Mouse (Mus musculus): ENCODE data around the gene Ogdh. TPM values are rescaled to one million over a fixed set of nuclear protein-coding genes. Genes with fewer than 3 reads are reported as not detected.

Ogdh gene
- polyA plus RNA-seq, 1 experiment, result 102 TPM

DNA sequence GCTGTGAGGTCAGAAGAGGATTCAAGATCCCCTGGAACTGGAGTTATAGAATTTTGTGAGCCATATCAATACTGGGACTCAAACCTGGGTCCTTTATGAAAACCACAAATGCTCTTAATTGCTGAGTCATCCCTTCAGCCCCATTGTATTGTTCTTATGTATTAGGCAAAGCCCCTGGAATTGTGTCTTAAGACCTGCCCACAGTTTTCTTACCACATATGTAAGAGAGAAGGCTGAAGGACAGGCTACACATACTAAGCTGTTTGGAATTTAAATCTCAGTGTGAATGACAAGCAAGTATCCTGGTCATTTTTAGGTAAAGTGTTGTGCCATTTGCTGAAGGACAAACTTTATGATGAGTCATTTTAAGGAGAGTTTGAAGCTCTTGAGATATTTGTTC lies 4.6 kb downstream of the Ogdh start:
- Histone ChIP-seq H3K36me3 (ENCODE audit: control insufficient read depth, insufficient read depth) (peaks cover 49% of the 10 kb centered on the region), H3K4me3 (ENCODE audit: insufficient read depth, poor library complexity, severe bottlenecking) (no peak overlapping the region), H3K27me3 (ENCODE audit: control insufficient read depth, insufficient read depth, insufficient read length) (no peaks in the 10 kb centered on the region), H3ac (ENCODE audit: control insufficient read depth, insufficient read length, low read depth) (no peak overlapping the region), H3K79me2 (ENCODE audit: control insufficient read depth, insufficient read depth) (peaks cover 90% of the 10 kb centered on the region), H3K79me3 (ENCODE audit: low read depth) (peaks cover 58% of the 10 kb centered on the region)
- TF ChIP-seq CTCF (IDR thresholded peaks at IDR 0.05; ENCODE audit: control insufficient read depth, insufficient read depth, insufficient read length), result no peak
- no peak for TF ChIP-seq USF1 (IDR thresholded peaks at IDR 0.05; ENCODE audit: low read depth)
- TF ChIP-seq MYOD1 (IDR thresholded peaks at IDR 0.05; ENCODE audit: control insufficient read depth, insufficient read length, low read depth), result no peak
- no peak for TF ChIP-seq CEBPB (IDR thresholded peaks at IDR 0.05; ENCODE audit: low read depth)
- no peak for TF ChIP-seq MAX (IDR thresholded peaks at IDR 0.05)
- TF ChIP-seq MYOG (IDR thresholded peaks at IDR 0.05; ENCODE audit: control insufficient read depth, extremely low read depth, insufficient read length), result no peak
- TF ChIP-seq FOSL1 (IDR thresholded peaks at IDR 0.05; ENCODE audit: insufficient read depth, low read length, poor library complexity, severe bottlenecking), result no peak

DNA sequence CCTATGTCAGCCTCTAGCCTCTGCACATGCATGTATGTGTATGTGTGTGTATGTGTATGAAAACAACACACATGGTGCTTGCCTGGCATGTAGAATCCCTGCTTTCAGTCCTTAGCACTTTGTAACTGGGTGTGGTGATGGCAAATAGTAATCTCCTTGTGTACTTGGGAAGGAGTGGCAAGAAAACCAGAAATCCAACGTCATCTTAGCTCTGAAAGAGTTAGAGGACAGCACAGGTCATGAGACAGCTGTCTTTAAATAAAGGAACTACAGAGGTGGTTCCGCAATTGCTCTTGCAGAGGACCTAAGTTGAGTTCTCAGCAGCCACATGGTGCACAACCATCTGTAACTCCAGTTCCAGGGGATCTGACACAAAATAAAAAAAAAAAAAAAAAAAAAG lies 8.0 kb downstream of the Ogdh start:
- Histone ChIP-seq H3K79me2 (ENCODE audit: control insufficient read depth, insufficient read depth) (peaks cover 86% of the 10 kb centered on the region), H3K27me3 (ENCODE audit: control insufficient read depth, insufficient read depth, insufficient read length) (no peaks in the 10 kb centered on the region), H3K36me3 (ENCODE audit: control insufficient read depth, insufficient read depth) (peaks cover 77% of the 10 kb centered on the region), H3ac (ENCODE audit: control insufficient read depth, insufficient read length, low read depth) (no peak overlapping the region), H3K79me3 (ENCODE audit: low read depth) (peaks cover 35% of the 10 kb centered on the region), H3K4me3 (ENCODE audit: insufficient read depth, poor library complexity, severe bottlenecking) (no peak overlapping the region)
- TF ChIP-seq MYOG (IDR thresholded peaks at IDR 0.05; ENCODE audit: control insufficient read depth, extremely low read depth, insufficient read length) (no peak), CTCF (IDR thresholded peaks at IDR 0.05; ENCODE audit: control insufficient read depth, insufficient read depth, insufficient read length) (no peak)

DNA sequence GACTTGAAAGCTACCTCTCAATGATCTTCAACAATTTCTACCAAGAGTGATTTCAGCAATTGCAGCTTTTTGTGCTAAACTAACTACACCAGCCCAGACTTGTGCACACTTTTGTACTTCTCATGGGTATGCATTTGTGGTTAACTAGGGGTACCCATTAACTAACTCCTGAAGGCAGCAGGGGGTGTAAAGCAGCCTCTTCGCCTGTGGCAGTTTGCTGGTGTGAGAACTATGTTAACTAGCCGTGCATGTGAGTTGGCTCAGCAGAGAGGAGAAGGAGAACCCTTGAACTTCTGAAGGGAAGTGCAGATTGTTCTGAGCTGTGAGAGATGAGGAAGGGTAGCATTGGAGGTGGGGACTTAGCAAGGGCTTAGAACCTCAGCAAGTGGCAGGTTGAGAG lies 11.4 kb downstream of the Ogdh start:
- H3ac ChIP-seq (ENCODE audit: control insufficient read depth, insufficient read length, low read depth), result no peak overlapping the region

DNA sequence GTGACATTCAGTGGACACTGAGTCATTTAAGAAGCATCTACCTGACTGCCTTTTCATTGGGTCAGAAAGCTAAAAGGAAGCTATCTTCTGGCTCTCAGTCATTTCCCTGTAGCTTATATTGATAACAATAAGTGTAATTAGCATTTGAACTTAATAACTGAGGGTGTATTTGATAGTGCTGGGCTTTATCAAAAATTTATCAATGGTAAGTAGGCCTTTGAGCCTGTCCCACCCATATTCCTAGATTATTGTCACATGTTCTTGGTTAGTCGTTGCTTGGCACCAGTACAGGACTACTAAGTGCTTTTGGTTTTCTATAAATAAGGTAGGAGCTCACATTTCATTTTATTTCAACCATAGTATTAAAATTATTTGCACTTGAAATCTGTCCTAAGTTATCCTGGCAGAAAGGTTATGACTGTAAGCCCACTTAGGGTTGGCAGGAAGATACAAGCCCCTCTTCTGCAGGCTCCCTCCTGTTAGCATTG lies 14.6 kb downstream of the Ogdh start:
- peaks cover 58% of the 10 kb centered on the region for H3K79me2 ChIP-seq (ENCODE audit: control insufficient read depth, insufficient read depth)
- H3K79me3 ChIP-seq (ENCODE audit: low read depth), result peaks cover 11% of the 10 kb centered on the region
- H3K36me3 ChIP-seq (ENCODE audit: control insufficient read depth, insufficient read depth), result peaks cover 64% of the 10 kb centered on the region

More for the DNA sequence above, 11.4 kb downstream of the Ogdh start:
- Histone ChIP-seq H3K27me3 (ENCODE audit: control insufficient read depth, insufficient read depth, insufficient read length) (no peaks in the 10 kb centered on the region), H3K4me3 (ENCODE audit: insufficient read depth, poor library complexity, severe bottlenecking) (no peak overlapping the region), H3K36me3 (ENCODE audit: control insufficient read depth, insufficient read depth) (peaks cover 82% of the 10 kb centered on the region), H3K79me2 (ENCODE audit: control insufficient read depth, insufficient read depth) (peaks cover 69% of the 10 kb centered on the region), H3K79me3 (ENCODE audit: low read depth) (peaks cover 9% of the 10 kb centered on the region)
- no peak for TF ChIP-seq USF1 (IDR thresholded peaks at IDR 0.05; ENCODE audit: low read depth)
- TF ChIP-seq FOSL1 (IDR thresholded peaks at IDR 0.05; ENCODE audit: insufficient read depth, low read length, poor library complexity, severe bottlenecking), result no peak
- TF ChIP-seq CEBPB (IDR thresholded peaks at IDR 0.05; ENCODE audit: low read depth), result no peak
- no peak for TF ChIP-seq MYOG (IDR thresholded peaks at IDR 0.05; ENCODE audit: control insufficient read depth, extremely low read depth, insufficient read length)
- no peak for TF ChIP-seq MYOD1 (IDR thresholded peaks at IDR 0.05; ENCODE audit: control insufficient read depth, insufficient read length, low read depth)
- no peak for TF ChIP-seq MAX (IDR thresholded peaks at IDR 0.05)
- TF ChIP-seq CTCF (IDR thresholded peaks at IDR 0.05; ENCODE audit: control insufficient read depth, insufficient read depth, insufficient read length), result no peak

DNA sequence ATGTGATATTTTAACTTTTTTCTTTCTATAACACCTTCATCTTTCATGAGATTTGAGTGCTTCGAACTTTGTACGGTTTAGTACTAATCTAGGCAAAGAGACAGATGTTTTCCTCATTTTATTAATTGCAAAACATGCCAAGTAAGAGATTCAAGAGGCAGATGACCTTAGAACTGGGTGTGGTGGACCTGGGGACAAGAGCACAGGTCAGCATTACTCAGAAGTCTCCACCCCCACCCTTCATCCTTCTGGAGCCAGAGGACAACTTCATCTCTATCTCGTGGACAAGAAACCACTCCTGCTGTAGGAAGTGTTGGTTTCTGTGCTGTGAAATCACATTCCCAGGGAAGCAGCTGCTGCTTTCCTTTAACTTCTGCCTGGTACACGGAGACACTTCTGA lies 16.7 kb downstream of the Ogdh start:
- TF ChIP-seq CTCF (IDR thresholded peaks at IDR 0.05; ENCODE audit: control insufficient read depth, insufficient read depth, insufficient read length), result no peak
- no peak for TF ChIP-seq MYOD1 (IDR thresholded peaks at IDR 0.05; ENCODE audit: control insufficient read depth, insufficient read length, low read depth)
- TF ChIP-seq MYOG (IDR thresholded peaks at IDR 0.05; ENCODE audit: control insufficient read depth, extremely low read depth, insufficient read length), result no peak
- no peak for TF ChIP-seq MAX (IDR thresholded peaks at IDR 0.05)
- TF ChIP-seq USF1 (IDR thresholded peaks at IDR 0.05; ENCODE audit: low read depth), result no peak
- no peak for TF ChIP-seq CEBPB (IDR thresholded peaks at IDR 0.05; ENCODE audit: low read depth)
- TF ChIP-seq FOSL1 (IDR thresholded peaks at IDR 0.05; ENCODE audit: insufficient read depth, low read length, poor library complexity, severe bottlenecking), result no peak
- Histone ChIP-seq H3ac (ENCODE audit: control insufficient read depth, insufficient read length, low read depth) (no peak overlapping the region), H3K79me3 (ENCODE audit: low read depth) (peaks cover 11% of the 10 kb centered on the region), H3K4me3 (ENCODE audit: insufficient read depth, poor library complexity, severe bottlenecking) (no peak overlapping the region), H3K79me2 (ENCODE audit: control insufficient read depth, insufficient read depth) (peaks cover 47% of the 10 kb centered on the region), H3K36me3 (ENCODE audit: control insufficient read depth, insufficient read depth) (peaks cover 43% of the 10 kb centered on the region), H3K27me3 (ENCODE audit: control insufficient read depth, insufficient read depth, insufficient read length) (no peaks in the 10 kb centered on the region)

More for the DNA sequence above, 14.6 kb downstream of the Ogdh start:
- Histone ChIP-seq H3ac (ENCODE audit: control insufficient read depth, insufficient read length, low read depth) (no peak overlapping the region), H3K4me3 (ENCODE audit: insufficient read depth, poor library complexity, severe bottlenecking) (no peak overlapping the region), H3K27me3 (ENCODE audit: control insufficient read depth, insufficient read depth, insufficient read length) (no peaks in the 10 kb centered on the region)
- TF ChIP-seq MYOG (IDR thresholded peaks at IDR 0.05; ENCODE audit: control insufficient read depth, extremely low read depth, insufficient read length) (no peak), MAX (IDR thresholded peaks at IDR 0.05) (no peak), CEBPB (IDR thresholded peaks at IDR 0.05; ENCODE audit: low read depth) (no peak), FOSL1 (IDR thresholded peaks at IDR 0.05; ENCODE audit: insufficient read depth, low read length, poor library complexity, severe bottlenecking) (no peak), USF1 (IDR thresholded peaks at IDR 0.05; ENCODE audit: low read depth) (no peak), CTCF (IDR thresholded peaks at IDR 0.05; ENCODE audit: control insufficient read depth, insufficient read depth, insufficient read length) (no peak), MYOD1 (IDR thresholded peaks at IDR 0.05; ENCODE audit: control insufficient read depth, insufficient read length, low read depth) (no peak)

- H3ac ChIP-seq (ENCODE audit: control insufficient read depth, insufficient read length, low read depth), result no peak overlapping the region
- peaks cover 2% of the 10 kb centered on the region for H3K79me3 ChIP-seq (ENCODE audit: low read depth)
- TF ChIP-seq USF1 (IDR thresholded peaks at IDR 0.05; ENCODE audit: low read depth) (no peak), MYOG (IDR thresholded peaks at IDR 0.05; ENCODE audit: control insufficient read depth, extremely low read depth, insufficient read length) (no peak), FOSL1 (IDR thresholded peaks at IDR 0.05; ENCODE audit: insufficient read depth, low read length, poor library complexity, severe bottlenecking) (no peak), MAX (IDR thresholded peaks at IDR 0.05) (no peak), MYOD1 (IDR thresholded peaks at IDR 0.05; ENCODE audit: control insufficient read depth, insufficient read length, low read depth) (no peak), CTCF (IDR thresholded peaks at IDR 0.05; ENCODE audit: control insufficient read depth, insufficient read depth, insufficient read length) (no peak), CEBPB (IDR thresholded peaks at IDR 0.05; ENCODE audit: low read depth) (no peak)
- H3K4me3 ChIP-seq (ENCODE audit: insufficient read depth, poor library complexity, severe bottlenecking), result no peak overlapping the region
- peaks cover 54% of the 10 kb centered on the region for H3K36me3 ChIP-seq (ENCODE audit: control insufficient read depth, insufficient read depth)
- H3K79me2 ChIP-seq (ENCODE audit: control insufficient read depth, insufficient read depth), result peaks cover 13% of the 10 kb centered on the region
- H3K27me3 ChIP-seq (ENCODE audit: control insufficient read depth, insufficient read depth, insufficient read length), result no peaks in the 10 kb centered on the region
Observed at GRCm38 (mm10) chr11:6313874-6314406, 22.5 kb downstream of the Ogdh start.

Data from C2C12 (cell line).